Mouse (Mus musculus): ENCODE measurements around the gene Sh3glb2. TPM values are rescaled to one million over a fixed set of nuclear protein-coding genes. Genes with fewer than 3 reads are reported as not detected.

Gene Sh3glb2
- polyA plus RNA-seq, 1 experiment from 2014 or later, result 18.9 TPM

GRCm38 (mm10) chr2:30306087-30306486, 53.0 kb downstream of the Sh3glb2 start:
- Histone ChIP-seq H3K4me1 (replicated peaks) (0 out of 2 replicates have a peak, but pooled peaks cover 3% of the 10 kb centered on the region), H3K36me3 (replicated peaks) (peaks cover 98% of the 10 kb centered on the region), H3K27me3 (no peaks in the 10 kb centered on the region), H3K27ac (replicated peaks) (no peak overlapping the region), H3K9ac (no peak overlapping the region), H3K4me3 (replicated peaks) (no peak overlapping the region), H3K4me2 (no peak overlapping the region), H3K9me3 (replicated peaks) (no peaks in the 10 kb centered on the region)
- 78% methylated on average over 7 of the region's 7 CpGs for WGBS (ENCODE audit: insufficient replicate concordance)
- ATAC-seq (ENCODE audit: insufficient read depth), result no peak

GRCm38 (mm10) chr2:30299966-30300365, 59.2 kb downstream of the Sh3glb2 start:
- Histone ChIP-seq H3K36me3 (replicated peaks) (peaks cover 82% of the 10 kb centered on the region), H3K9me3 (replicated peaks) (no peaks in the 10 kb centered on the region), H3K4me3 (replicated peaks) (no peak overlapping the region), H3K4me1 (replicated peaks) (no peaks in the 10 kb centered on the region), H3K27me3 (no peaks in the 10 kb centered on the region), H3K4me2 (no peak overlapping the region), H3K27ac (replicated peaks) (no peak overlapping the region), H3K9ac (no peak overlapping the region)
- 76% methylated on average over 5 of the region's 5 CpGs for WGBS (ENCODE audit: insufficient replicate concordance)
- ATAC-seq (ENCODE audit: insufficient read depth), result no peak

GRCm38 (mm10) chr2:30299525-30299924, 59.6 kb downstream of the Sh3glb2 start:
- no peaks in the 10 kb centered on the region for H3K9me3 ChIP-seq (replicated peaks)
- peaks cover 81% of the 10 kb centered on the region for H3K36me3 ChIP-seq (replicated peaks)
- no peaks in the 10 kb centered on the region for H3K27me3 ChIP-seq
- no peak overlapping the region for H3K4me2 ChIP-seq
- no peak overlapping the region for H3K27ac ChIP-seq (replicated peaks)
- H3K4me3 ChIP-seq (replicated peaks), result no peak overlapping the region
- ATAC-seq (ENCODE audit: insufficient read depth), result no peak
- WGBS (ENCODE audit: insufficient replicate concordance), result 63% methylated on average over 3 of the region's 3 CpGs
- no peak overlapping the region for H3K9ac ChIP-seq
- H3K4me1 ChIP-seq (replicated peaks), result no peaks in the 10 kb centered on the region

Small RNAs within 50 kb of the gene (microRNA-seq; reads per million reads assigned to microRNA genes)
- not detected for gene Gm47292

Other genes starting within 250 kb of the Sh3glb2 start
- 2.4 and 2.5 TPM in 2 replicates for gene Zer1, start 234.8 kb downstream of the Sh3glb2 start, polyA plus RNA-seq (2015; fragmentation: Nextera tagmentation; extraction: Ambion mirVana)
- 2.0 and 2.6 TPM in 2 replicates for gene Tbc1d13, start 225.6 kb downstream of the Sh3glb2 start, polyA plus RNA-seq (2015; fragmentation: Nextera tagmentation; extraction: Ambion mirVana)
- 17.9 and 22.1 TPM in 2 replicates for gene Endog, start 187.8 kb downstream of the Sh3glb2 start, polyA plus RNA-seq (2015; fragmentation: Nextera tagmentation; extraction: Ambion mirVana)
- 24.9 and 27.3 TPM in 2 replicates for gene Spout1, start 180.9 kb downstream of the Sh3glb2 start, polyA plus RNA-seq (2015; fragmentation: Nextera tagmentation; extraction: Ambion mirVana)
- 11.7 and 13.9 TPM in 2 replicates for gene Kyat1, start 153.5 kb downstream of the Sh3glb2 start, polyA plus RNA-seq (2015; fragmentation: Nextera tagmentation; extraction: Ambion mirVana)
- gene Lrrc8a, start 121.6 kb downstream of the Sh3glb2 start, polyA plus RNA-seq (2015; fragmentation: Nextera tagmentation; extraction: Ambion mirVana), result 10.5 and 11.6 TPM in 2 replicates
- gene Gm28035, start 118.8 kb downstream of the Sh3glb2 start, polyA plus RNA-seq (2015; fragmentation: Nextera tagmentation; extraction: Ambion mirVana), result 0.10 and 0.16 TPM in 2 replicates
- gene Phyhd1, start 93.1 kb downstream of the Sh3glb2 start, polyA plus RNA-seq (2015; fragmentation: Nextera tagmentation; extraction: Ambion mirVana), result 13.0 and 15.7 TPM in 2 replicates
- gene Gm28038, start 78.3 kb downstream of the Sh3glb2 start, polyA plus RNA-seq (2015; fragmentation: Nextera tagmentation; extraction: Ambion mirVana), result not detected in 2 replicates
- gene Dolk, start 73.0 kb downstream of the Sh3glb2 start, polyA plus RNA-seq (2015; fragmentation: Nextera tagmentation; extraction: Ambion mirVana), result 12.0 and 14.3 TPM in 2 replicates
- gene Nup188, start 72.9 kb downstream of the Sh3glb2 start, polyA plus RNA-seq (2015; fragmentation: Nextera tagmentation; extraction: Ambion mirVana), result 13.6 and 14.0 TPM in 2 replicates
- gene Miga2, start 4.9 kb upstream of the Sh3glb2 start, polyA plus RNA-seq (2015; fragmentation: Nextera tagmentation; extraction: Ambion mirVana), result 7.5 and 7.7 TPM in 2 replicates
- 16.6 and 19.1 TPM in 2 replicates for gene Dolpp1, start 32.9 kb upstream of the Sh3glb2 start, polyA plus RNA-seq (2015; fragmentation: Nextera tagmentation; extraction: Ambion mirVana)
- 24.3 and 29.0 TPM in 2 replicates for gene Crat, start 56.5 kb upstream of the Sh3glb2 start, polyA plus RNA-seq (2015; fragmentation: Nextera tagmentation; extraction: Ambion mirVana)
- gene Ptpa, start 56.7 kb upstream of the Sh3glb2 start, polyA plus RNA-seq (2015; fragmentation: Nextera tagmentation; extraction: Ambion mirVana), result 129 and 141 TPM in 2 replicates
- 0.06 and 0.16 TPM in 2 replicates for gene Ier5l, start 114.9 kb upstream of the Sh3glb2 start, polyA plus RNA-seq (2015; fragmentation: Nextera tagmentation; extraction: Ambion mirVana)
- gene Cstad, start 235.7 kb upstream of the Sh3glb2 start, polyA plus RNA-seq (2015; fragmentation: Nextera tagmentation; extraction: Ambion mirVana), result not detected in 2 replicates